Mouse (Mus musculus) testis, adult 2 months (tissue): Measurements from ENCODE around the gene Loxl4.

Experiments used
- CTCF ChIP-seq: fragments of 200-500 bp; IDR thresholded peaks from 2 replicates; pipeline ENCODE4 v1.5.1; 2012; ENCODE audit warnings: low read depth, mild to moderate bottlenecking, inconsistent platforms, low read length, moderate library complexity; ENCODE audit not compliant: control insufficient read depth, insufficient read depth, insufficient replicate concordance
- POLR2A ChIP-seq: fragments of 200-500 bp; IDR thresholded peaks from 2 replicates; pipeline ENCODE4 v1.6.1; 2012; ENCODE audit warnings: low read depth, mild to moderate bottlenecking, inconsistent platforms, low read length, moderate library complexity; ENCODE audit not compliant: control insufficient read depth

GRCm38 (mm10) chr19:42600591-42600990 lies 12.0 kb downstream of the Loxl4 start:
- TF ChIP-seq POLR2A (no peak), CTCF (no peak)
